Mouse (Mus musculus): ENCODE data around the gene Fzd4.
A peak's percentile ranks its signal among the peaks of the same experiment; 100 is the strongest.

Fzd4 gene

DNA sequence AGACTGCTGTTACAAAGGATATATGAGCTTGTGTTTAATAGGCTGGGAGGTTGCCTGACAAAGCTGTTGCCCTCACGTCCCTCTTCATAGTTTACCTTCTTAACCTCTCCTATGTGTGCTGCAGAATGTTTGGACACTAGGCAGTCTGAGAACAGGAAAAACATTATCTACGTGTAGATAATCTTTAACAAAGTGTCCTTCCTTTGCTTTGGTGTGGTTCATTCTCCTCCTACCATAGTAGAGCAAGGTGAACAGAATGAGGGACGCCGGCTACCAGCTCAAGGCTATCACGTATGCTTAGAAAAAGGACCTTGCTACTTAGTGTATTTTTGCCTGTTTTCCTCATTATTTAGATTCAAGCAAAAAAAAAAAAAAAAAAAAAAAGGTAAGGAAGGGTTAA, 24.6 kb downstream of the Fzd4 start:
- DNase-seq = no peak

DNA sequence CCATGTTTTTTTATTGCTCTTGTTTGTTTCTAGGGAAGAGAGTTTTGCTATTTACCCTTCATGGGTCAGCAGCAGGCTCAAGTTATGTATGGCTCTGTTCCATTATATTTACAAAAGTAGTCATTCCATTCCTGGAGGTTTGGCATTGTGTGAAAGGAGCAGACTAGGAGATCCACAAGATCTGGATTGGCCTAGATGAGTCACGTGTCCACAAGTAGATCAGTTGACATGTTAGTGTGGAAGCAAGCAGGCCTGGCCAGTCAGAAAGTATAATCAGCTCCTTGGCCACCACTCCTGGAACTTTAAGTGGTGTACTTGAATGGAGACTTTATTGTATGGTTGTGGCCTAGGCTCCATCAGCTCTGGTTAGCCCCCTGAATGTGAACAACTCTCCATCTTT, 25.2 kb downstream of the Fzd4 start:
- no peak for DNase-seq

DNA sequence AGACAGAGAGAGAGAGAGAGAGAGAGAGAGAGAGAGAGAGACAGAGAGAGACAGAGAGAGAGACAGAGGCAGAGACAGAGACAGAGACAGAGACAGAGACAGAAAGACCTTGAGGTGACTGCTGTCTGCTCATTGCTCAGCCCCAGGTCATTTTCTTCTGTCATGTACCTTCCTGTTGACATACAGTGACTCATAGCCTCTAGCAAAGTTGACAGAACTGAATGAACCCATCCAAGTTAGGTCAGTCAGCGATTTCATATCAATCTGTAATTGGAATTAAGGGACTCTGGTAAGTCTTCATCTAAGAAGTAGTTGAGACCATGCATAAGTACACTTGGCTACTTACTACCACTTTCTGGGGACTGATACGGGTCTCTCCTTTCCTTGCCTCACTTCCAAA, 27.0 kb downstream of the Fzd4 start:
- no peak for DNase-seq

DNA sequence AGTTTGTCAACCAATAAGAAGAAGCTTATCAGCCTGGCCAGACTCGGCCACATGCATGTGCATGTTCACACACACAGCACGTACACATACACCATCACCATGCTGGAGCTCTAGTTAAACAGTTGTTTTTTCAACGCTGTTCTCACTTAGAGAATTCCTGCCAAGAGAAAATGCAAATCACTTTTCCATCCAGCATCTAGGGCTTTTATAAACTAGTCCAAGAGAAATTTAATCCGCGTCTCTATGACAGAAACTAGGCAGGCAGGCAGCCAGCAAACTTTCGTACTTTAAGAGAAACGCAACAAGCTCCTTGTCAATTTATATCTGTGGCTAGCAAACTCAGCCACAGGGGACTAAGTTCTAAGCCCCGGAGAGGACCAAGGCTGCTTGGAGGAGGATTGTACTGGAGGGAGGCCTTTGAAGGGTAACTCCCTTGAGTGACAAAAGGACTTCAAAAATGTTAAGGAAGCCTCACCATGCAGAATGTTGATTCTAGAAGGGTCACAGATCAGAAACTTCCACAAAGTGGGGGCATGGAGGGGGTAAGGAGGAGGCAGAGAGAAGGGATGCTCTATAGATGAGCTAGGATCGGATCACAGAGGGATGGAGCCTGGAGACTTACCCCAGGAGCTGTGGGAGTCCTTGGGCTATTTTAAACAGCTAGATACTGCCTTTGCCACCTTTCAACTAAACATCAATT, 29.2 kb downstream of the Fzd4 start:
- DNase-seq = peak; percentile 82

DNA sequence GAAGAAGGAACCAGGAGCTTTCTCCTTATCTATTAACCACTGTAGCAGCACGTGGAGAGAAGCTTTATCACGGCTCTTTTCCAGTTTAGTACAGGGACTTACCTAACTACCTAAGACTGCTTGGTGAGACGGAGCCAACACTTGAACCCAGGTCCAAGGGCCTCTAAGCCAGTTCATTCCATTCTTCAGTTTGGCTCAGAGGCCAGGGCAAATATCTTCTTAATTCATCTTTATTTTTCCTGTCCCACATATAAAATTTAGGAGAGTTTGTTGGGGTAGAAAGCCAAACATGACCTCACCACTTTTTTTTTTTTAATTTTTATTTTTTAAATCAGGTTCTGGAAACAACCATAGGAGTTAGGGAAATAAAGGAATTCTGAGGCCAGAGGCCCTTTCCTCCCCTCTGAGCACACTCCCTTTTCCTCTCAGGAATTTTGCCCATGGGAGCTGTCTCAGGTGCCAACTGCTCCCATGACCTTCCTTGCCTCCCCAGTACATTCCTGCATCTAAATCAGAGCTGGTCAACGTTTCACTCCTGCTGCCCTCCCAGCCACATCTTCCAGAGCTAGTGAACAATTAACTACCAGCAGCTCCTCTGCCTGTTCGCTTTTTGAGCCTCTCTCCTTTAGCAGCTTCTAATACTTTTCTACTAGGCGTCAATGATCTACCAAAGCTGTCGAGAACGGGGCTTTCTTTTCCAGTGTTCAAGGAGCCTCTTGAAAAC, 29.9 kb downstream of the Fzd4 start:
- no peak for DNase-seq

DNA sequence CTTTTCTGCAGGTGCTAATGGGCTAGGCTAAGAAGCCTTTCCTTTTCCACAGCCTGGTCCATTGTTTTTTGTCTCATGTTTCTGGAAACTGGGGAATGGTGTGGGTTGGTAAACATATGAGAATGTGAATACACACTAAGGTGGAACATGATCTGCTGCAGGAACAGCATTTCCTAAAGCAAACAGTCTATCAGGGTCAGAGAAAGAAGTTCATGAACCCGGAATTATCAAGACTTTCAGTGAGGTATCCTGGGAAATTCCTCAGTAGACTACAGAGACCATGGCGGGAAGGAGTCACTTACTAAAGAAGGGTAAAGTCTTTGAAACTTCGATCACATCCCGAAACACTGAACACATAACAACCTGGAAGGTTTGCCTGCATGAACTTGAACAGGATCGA, 32.2 kb downstream of the Fzd4 start:
- DNase-seq = no peak

DNA sequence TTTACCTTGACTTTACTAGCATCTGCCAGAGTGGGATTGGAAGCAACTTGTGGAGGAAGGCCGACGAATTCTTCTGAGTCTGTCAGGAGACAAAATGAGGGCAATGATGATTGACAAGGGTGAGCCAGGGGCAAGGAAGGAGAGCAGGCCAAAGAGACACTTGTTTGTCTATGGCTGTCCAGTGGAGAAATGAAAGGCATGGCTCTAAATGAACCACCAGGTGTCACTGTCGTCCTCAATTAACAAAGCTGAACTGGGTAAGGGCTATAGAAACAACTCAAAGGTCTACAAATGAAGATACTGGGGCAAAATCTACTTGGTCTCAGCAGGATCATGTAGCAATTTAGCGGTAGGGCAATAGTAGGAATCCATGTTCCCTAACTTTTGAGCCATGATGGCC, 33.4 kb downstream of the Fzd4 start:
- no peak for DNase-seq

DNA sequence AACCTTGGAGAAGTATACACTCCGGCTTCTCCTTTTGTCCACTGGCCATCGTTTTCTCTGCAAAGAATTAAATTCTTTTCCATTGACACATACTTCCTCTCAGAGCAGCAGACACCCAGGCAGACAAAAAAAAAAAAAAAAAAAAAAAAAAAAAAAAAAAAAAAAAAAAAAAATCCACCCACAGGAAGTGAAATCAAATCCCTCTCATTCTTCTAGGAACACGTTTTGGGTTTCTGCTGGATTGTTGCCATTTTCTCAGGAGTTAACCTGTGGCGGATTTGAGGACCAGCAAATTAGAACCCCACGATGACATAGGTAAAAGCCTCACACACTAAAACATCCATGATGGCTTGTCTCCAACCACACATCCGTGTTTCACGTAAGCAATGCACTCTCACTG, 37.1 kb downstream of the Fzd4 start:
- DNase-seq = no peak

DNA sequence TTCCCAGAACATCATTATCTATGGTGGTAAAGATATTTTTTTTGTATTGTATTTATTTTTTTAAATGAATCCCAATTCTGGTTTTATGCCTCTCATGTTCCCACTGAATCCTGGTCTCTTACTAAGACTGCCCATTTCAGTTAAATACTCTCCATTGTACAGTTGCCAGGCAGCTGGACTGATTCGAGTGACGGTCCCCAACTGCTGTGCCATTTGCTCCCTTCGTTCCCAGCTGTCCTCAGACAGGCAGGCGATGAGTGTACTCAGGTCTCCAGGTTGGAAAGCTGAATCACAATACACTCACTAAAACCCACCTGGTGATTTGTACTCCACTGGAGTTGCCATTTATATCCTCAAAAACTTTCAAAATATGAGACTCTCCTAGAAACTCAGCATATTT, 38.1 kb downstream of the Fzd4 start:
- no peak for DNase-seq

DNA sequence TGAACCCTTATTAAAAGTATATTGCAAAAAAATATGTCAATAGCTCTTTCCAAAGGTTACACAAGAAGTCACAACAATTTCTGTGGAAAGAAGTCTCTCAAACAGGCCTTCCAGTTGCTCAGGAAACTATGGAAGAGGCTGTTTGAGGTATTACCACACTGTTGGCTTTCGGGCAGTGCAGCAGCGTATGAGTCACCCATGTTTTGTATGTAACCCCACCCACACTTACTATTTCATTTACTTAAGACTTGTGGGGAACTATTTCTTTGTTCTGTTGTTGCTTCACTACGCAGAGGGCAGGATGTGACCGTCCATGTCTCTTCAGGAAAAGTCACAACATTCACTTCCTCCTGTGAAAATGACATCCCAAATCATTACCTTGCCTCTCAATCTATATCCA, 41.0 kb downstream of the Fzd4 start:
- DNase-seq = no peak

DNA sequence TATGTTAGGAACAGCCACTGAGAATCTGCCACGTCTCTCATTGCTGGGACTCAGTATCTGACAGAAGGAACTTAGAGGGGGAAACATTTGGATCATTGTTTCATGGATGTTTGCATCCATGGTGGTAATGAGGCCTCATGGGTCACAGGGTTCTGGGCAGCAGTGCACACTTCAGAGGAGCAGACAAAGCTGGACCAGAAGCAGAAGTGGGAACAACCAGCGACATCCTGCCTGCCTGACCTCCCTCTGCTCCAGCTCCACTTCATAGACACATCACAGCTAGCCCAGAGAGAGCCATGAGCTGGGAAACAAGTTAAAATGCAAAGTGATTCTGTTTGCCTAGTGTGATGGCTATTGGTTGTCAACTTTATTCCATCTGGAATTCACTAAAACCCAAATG, 46.2 kb downstream of the Fzd4 start:
- DNase-seq = no peak

DNA sequence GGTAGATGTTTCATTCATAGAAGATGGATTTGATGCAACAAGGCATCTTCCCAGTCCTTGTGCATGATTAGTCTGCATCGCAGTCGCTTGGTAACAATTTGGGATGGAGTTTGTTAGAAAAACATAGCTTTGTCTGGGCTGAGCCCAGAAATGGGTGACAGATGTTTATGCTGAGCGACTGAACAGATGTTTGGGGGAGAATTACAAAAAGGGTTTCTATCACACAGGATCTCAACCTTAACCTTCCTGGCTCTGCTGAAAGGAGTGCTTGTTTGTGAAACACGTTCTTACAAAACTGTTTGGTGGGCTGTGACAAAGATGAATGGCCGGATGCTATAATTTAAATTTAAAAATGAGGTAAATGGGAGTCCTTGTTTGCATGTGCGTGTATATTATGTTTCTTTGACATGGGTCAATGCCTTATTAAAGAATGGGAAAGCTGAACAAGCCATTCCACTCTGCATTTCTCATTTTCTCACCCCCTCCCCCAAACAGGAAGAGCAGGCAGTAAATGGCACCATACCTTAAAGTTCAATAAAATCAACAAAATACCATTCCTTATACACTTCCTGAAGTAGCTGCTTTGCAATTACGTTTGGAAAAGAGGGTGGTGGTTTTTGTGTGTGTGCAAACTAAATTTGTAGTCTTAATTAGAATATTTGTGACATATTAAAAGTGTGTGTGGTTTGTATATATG, 52.4 kb downstream of the Fzd4 start:
- no peak for DNase-seq

DNA sequence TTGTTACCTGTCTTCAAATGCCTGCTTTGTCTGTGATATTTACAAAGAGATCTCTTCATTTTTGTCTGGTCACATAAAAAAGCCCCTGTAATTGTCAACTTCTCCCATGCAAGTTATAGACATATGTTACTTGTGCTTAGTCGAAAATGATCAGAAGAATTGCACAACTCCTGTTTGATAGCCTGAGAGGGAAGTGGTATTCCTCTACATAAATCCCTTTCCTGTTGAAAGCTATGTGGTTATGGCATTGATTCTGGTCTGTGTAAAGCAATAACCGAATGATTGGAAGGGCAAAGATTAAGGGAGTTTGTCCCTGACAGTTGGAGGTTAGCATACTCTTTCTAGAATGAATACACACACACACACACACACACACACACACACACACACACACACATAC, 55.5 kb downstream of the Fzd4 start:
- no peak for DNase-seq

DNA sequence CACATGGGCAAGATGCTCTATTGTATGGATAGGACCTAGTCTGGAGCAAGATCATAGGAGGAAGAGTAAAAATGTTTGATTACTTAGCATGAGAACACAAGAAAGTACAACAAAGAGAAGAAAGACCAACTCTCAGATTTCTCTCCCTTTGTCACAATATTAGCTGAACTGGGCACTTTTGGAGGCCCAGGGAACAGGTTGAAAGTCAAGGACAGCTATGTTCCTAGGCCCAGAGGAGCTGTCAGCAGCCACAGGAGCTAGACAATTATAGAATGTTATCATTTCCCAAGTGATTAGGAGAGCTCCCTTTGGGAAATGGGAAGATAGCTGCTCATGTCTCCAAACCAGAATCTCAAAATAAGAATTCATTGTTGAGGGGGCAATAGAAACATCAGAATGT, 56.8 kb downstream of the Fzd4 start:
- DNase-seq = no peak

DNA sequence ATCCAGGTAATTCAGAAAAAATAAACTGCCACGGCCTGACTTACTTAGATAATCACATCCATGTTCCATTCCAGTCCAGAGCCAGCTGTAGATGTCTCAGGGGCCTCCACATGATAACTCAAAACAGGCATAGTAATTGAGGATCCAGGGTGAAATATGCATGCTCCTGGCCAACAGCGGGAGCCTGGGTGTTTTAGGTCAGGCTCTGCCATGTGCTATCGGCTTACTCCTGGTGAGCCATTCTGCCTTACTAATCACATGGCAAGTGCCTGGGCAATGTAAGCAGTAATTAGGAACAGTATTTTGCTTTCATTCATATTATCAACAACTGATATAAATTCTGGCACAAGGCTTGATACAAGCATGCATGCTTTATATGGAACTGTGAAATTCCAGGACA, 57.2 kb downstream of the Fzd4 start:
- DNase-seq = no peak

All from right cerebral cortex, postnatal 4 days (tissue).